Mouse (Mus musculus) urinary bladder, adult 18-20 months (tissue): ENCODE data around the gene Smurf1.

Experiments used
- DNase-seq, 2 experiments: peaks; one replicate each; pipeline ENCODE4 v3.0.0; 2022; ENCODE audit warnings: low spot score in 2 of 2, mixed read lengths in 2 of 2

Gene Smurf1

GRCm38 (mm10) chr5:144913923-144914322, 51.7 kb downstream of the Smurf1 start:
- no peak for DNase-seq

- DNase-seq, result no peak
Measured at GRCm38 (mm10) chr5:144913361-144913760, 52.3 kb downstream of the Smurf1 start.

- no peak for DNase-seq
Measured at GRCm38 (mm10) chr5:144912519-144913310, 52.9 kb downstream of the Smurf1 start.

- DNase-seq, result no peak
Measured at GRCm38 (mm10) chr5:144909521-144909920, 56.1 kb downstream of the Smurf1 start.

GRCm38 (mm10) chr5:144907591-144907990, 58.1 kb downstream of the Smurf1 start:
- no peak for DNase-seq

- no peak for DNase-seq
Measured at GRCm38 (mm10) chr5:144904356-144905134, 61.1 kb downstream of the Smurf1 start.

GRCm38 (mm10) chr5:144901791-144902190, 63.9 kb downstream of the Smurf1 start:
- DNase-seq, result no peak

- DNase-seq, result no peak
Measured at GRCm38 (mm10) chr5:144901035-144901434, 64.6 kb downstream of the Smurf1 start.

- peak in 1 of 2 experiments; percentile 61 for DNase-seq
Measured at GRCm38 (mm10) chr5:144898448-144899052, 67.1 kb downstream of the Smurf1 start.

- no peak for DNase-seq
Measured at GRCm38 (mm10) chr5:144897881-144898280, 67.8 kb downstream of the Smurf1 start.

- no peak for DNase-seq
Measured at GRCm38 (mm10) chr5:144891276-144891675, 74.4 kb downstream of the Smurf1 start.

GRCm38 (mm10) chr5:144885968-144886650, 79.5 kb downstream of the Smurf1 start:
- no peak for DNase-seq

- DNase-seq, result no peak
Measured at GRCm38 (mm10) chr5:144884629-144885217, 80.9 kb downstream of the Smurf1 start.

- no peak for DNase-seq
Measured at GRCm38 (mm10) chr5:144881670-144882399, 83.8 kb downstream of the Smurf1 start.

GRCm38 (mm10) chr5:144877021-144877420, 88.6 kb downstream of the Smurf1 start:
- DNase-seq, result no peak

GRCm38 (mm10) chr5:144875892-144876291, 89.8 kb downstream of the Smurf1 start:
- DNase-seq, result peak in 1 of 2 experiments; percentile 71

- DNase-seq, result no peak
Measured at GRCm38 (mm10) chr5:144875227-144875626, 90.4 kb downstream of the Smurf1 start.

GRCm38 (mm10) chr5:144872867-144873266, 92.8 kb downstream of the Smurf1 start:
- DNase-seq, result no peak

GRCm38 (mm10) chr5:144872326-144872725, 93.3 kb downstream of the Smurf1 start:
- DNase-seq, result no peak

GRCm38 (mm10) chr5:144871775-144872174, 93.9 kb downstream of the Smurf1 start:
- DNase-seq, result no peak

GRCm38 (mm10) chr5:144870782-144871181, 94.9 kb downstream of the Smurf1 start:
- no peak for DNase-seq
